Mouse (Mus musculus) embryonic facial prominence, embryonic 11.5 days (tissue): ENCODE measurements around the gene Efemp2. TPM values are rescaled to one million over a fixed set of nuclear protein-coding genes. Genes with fewer than 3 reads are reported as not detected.

Experiments
- ATAC-seq: fragments of 200-750 bp; cut with Nextera tagmentation; replicated peaks from 2 replicates; pipeline ENCODE4 v1.8.0; 2017; ENCODE audit warnings: low read depth; ENCODE audit not compliant: insufficient number of reproducible peaks, low FRiP score, low TSS enrichment
- DNase-seq: peaks from one replicate; pipeline ENCODE4 v3.0.0-alpha.2; 2015; ENCODE audit warnings: low spot score
- H3K27ac ChIP-seq: fragments of 300-500 bp; sonication (generic); replicated peaks from 2 replicates; pipeline ENCODE4 v1.5.1; 2014; ENCODE audit warnings: mild to moderate bottlenecking, low read depth, low read length, control low read depth
- H3K27me3 ChIP-seq: fragments of 300-500 bp; sonication (generic); 2 replicates; pipeline ENCODE4 v1.6.1; 2014; ENCODE audit warnings: mild to moderate bottlenecking, low read length, moderate library complexity, mixed read lengths; ENCODE audit not compliant: control insufficient read depth, insufficient read depth
- H3K36me3 ChIP-seq: fragments of 300-500 bp; sonication (generic); replicated peaks from 2 replicates; pipeline ENCODE4 v1.6.1; 2014; ENCODE audit warnings: low read depth, mild to moderate bottlenecking, low read length, moderate library complexity, mixed read lengths; ENCODE audit not compliant: control insufficient read depth, insufficient read depth
- H3K4me1 ChIP-seq: fragments of 300-500 bp; sonication (generic); 2 replicates; pipeline ENCODE4 v1.6.1; 2014; ENCODE audit warnings: low read length, mixed read lengths; ENCODE audit not compliant: control insufficient read depth, insufficient read depth
- H3K4me2 ChIP-seq: fragments of 300-500 bp; sonication (generic); 2 replicates; pipeline ENCODE4 v1.6.1; 2014; ENCODE audit warnings: low read depth, mild to moderate bottlenecking, control low read depth, low read length, moderate library complexity
- H3K4me3 ChIP-seq: fragments of 300-500 bp; sonication (generic); 2 replicates; pipeline ENCODE4 v1.5.1; 2014; ENCODE audit warnings: low read depth, low read length, control low read depth
- H3K9ac ChIP-seq: fragments of 300-500 bp; sonication (generic); replicated peaks from 2 replicates; pipeline ENCODE4 v1.6.1; 2014; ENCODE audit warnings: mild to moderate bottlenecking, control low read depth, low read length
- H3K9me3 ChIP-seq: fragments of 300-500 bp; sonication (generic); replicated peaks from 2 replicates; pipeline ENCODE4 v1.6.1; 2016; ENCODE audit warnings: mild to moderate bottlenecking, low read length, inconsistent platforms, mixed read lengths; ENCODE audit not compliant: control insufficient read depth
- WGBS: fragments of 180-500 bp; shearing (Covaris S2); extraction: QIAGEN DNeasy Blood & Tissue Kit; methylation state at CpG from one replicate; pipeline ENCODE4 v1.1.7; 2014; 5-methylcytosine and 5-hydroxymethylcytosine counted together
- polyA plus RNA-seq: library from polyadenylated mRNA; unstranded; fragments of >200 nt; fragmentation: Nextera tagmentation; extraction: Ambion mirVana; gene quantifications from 2 replicates; pipeline ENCODE4 v1.2.1, GENCODE M21; 2014

The Efemp2 gene
- 80.9 and 91.9 TPM in 2 replicates for polyA plus RNA-seq

- ATAC-seq (peak; percentile 41; the same call in 1 of the 2 replicates), DNase-seq (peak; percentile 83)
- Histone ChIP-seq H3K27ac (peak within 1 kb of the TSS; percentile 82), H3K4me2 (peak within 1 kb of the TSS; percentile 79), H3K36me3 (no peaks in the 10 kb centered on the region), H3K4me1 (no peaks in the 10 kb centered on the region), H3K9ac (peak within 1 kb of the TSS; percentile 86), H3K9me3 (no peaks in the 10 kb centered on the region), H3K4me3 (peak within 1 kb of the TSS; percentile 67), H3K27me3 (no peaks in the 10 kb centered on the region)
- WGBS: 1% methylated on average over 22 of the region's 22 CpGs
Observed at GRCm38 (mm10) chr19:5473720-5474119, at the start of gene Efemp2. Gene Efemp2 (plus strand): TSS chr19:5473954.

DNA sequence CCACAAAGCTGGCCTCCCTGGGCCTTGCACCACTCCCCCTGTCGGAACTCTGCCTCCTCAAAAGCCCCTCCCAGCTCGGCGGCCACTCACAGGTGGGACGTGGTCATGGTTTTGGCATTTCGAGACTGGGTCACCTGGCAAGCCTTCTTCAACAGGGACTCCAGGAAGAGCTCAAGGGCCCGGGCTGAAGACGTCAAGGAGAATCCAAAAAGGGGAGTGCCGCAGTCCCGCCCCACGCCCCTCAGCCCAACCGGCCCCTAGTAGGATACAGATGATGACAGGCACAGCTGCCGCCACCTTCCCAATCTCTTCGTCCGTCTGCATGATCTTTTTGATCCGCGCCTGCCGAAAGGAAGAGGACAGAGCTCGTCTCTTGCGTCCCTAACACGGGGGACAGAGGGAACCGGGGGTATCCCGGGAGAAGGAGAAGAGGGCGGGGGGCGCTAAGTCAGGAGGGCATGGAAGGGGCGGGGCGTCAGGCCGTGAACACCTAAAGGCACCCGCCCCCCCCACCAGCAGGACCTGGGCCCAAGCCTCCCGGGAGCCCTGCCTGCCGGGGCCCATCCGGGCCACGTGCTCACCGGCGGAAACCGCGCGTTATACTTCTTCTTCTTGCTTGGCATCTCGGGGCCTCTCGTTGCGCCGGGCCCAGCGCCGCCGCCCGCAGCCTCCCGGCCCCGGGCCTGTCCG lies 49.5 kb upstream of the Efemp2 start:
- peak overlapping the region; percentile 76 for H3K4me3 ChIP-seq
- peak overlapping the region; percentile 84 for H3K4me2 ChIP-seq
- H3K9me3 ChIP-seq: no peaks in the 10 kb centered on the region
- peaks cover 13% of the 10 kb centered on the region for H3K4me1 ChIP-seq
- H3K27me3 ChIP-seq: no peaks in the 10 kb centered on the region
- DNase-seq: peak; percentile 79
- ATAC-seq: peak; percentile 67
- peaks cover 6% of the 10 kb centered on the region for H3K36me3 ChIP-seq
- H3K9ac ChIP-seq: peak overlapping the region; percentile 94
- peak overlapping the region; percentile 86 for H3K27ac ChIP-seq
- under 1% methylated on average over 32 of the region's 48 CpGs for WGBS

DNA sequence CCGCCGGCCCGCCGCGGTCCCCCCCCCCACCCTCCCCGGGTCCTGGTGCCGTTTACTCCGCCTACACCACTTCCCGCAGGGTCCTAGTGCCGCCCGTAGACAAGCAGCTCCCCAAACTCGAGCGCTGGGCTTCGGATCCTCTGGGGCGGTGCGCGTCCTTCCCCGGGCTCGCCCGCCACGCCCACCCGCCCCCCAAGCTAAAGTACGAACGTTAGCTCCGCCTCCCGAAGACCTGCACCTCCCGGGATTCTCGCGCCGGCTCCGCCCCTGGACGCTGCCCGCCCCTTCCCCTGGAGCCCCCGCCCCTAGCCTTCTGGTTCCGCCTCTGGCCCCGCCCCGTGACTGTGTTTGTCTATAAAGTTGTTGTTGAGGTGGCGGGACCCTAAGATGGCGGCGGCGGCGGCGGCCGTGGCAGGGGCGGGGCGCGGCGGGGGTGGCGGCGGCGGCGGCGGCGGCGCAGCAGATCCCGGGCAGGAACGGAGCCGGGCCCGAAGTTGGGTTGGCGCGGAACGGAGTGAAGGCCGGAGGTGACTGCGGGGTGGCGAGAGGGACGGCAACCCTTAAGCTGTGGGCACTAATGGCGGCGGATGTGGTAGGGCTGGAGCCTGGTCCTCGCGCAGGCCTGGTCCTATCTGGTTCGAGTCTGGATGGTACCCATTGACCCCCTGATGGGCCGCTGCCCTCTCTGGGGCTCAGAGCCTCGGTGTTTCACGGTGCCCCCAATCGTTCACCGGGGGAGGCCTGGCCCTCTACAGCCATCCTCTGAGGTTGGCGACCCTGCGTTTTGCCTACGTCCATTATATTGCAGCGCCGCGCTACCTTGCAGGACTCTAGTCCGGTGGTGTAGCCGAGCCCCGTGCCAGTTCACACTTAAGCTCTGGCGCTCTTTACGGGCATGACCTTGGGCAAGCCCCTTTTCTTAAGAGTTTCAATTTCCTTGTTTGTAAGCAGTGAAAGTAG lies 48.7 kb upstream of the Efemp2 start, which contains the start of the genes Drap1 and AI837181:
Drap1 (minus strand) TSS at position 198 of the 960 bp plus-strand sequence.
AI837181 (plus strand) TSS at position 363 of the 960 bp plus-strand sequence.
- WGBS: under 1% methylated on average over 63 of the region's 87 CpGs
- H3K9me3 ChIP-seq: no peaks in the 10 kb centered on the region

GRCm38 (mm10) chr19:5425906-5426565 lies 47.7 kb upstream of the Efemp2 start:
- H3K36me3 ChIP-seq: peaks cover 6% of the 10 kb centered on the region
- ATAC-seq: no peak
- H3K9me3 ChIP-seq: no peaks in the 10 kb centered on the region
- H3K9ac ChIP-seq: peak overlapping the region; percentile 94
- peak overlapping the region; percentile 82 for H3K4me2 ChIP-seq
- 90% methylated on average over 18 of the region's 18 CpGs for WGBS
- no peaks in the 10 kb centered on the region for H3K27me3 ChIP-seq
- no peak for DNase-seq
- peak overlapping the region; percentile 76 for H3K4me3 ChIP-seq
- H3K4me1 ChIP-seq: peaks cover 13% of the 10 kb centered on the region
- H3K27ac ChIP-seq: no peak overlapping the region

More for the DNA sequence above, 48.7 kb upstream of the Efemp2 start, which contains the start of the genes Drap1 and AI837181:
- peaks cover 6% of the 10 kb centered on the region for H3K36me3 ChIP-seq
- H3K27me3 ChIP-seq: no peaks in the 10 kb centered on the region
- H3K4me2 ChIP-seq: peak within 1 kb of the TSS; percentile 84
- peak; percentile 88 for ATAC-seq
- peak within 1 kb of the TSS; percentile 86 for H3K27ac ChIP-seq
- H3K4me1 ChIP-seq: peaks cover 13% of the 10 kb centered on the region
- peak within 1 kb of the TSS; percentile 94 for H3K9ac ChIP-seq
- DNase-seq: peak; percentile 97
- H3K4me3 ChIP-seq: peak within 1 kb of the TSS; percentile 76

- H3K27ac ChIP-seq: no peak overlapping the region
- WGBS: 91% methylated on average over 13 of the region's 13 CpGs
- H3K36me3 ChIP-seq: peaks cover 6% of the 10 kb centered on the region
- H3K4me1 ChIP-seq: peaks cover 13% of the 10 kb centered on the region
- no peaks in the 10 kb centered on the region for H3K9me3 ChIP-seq
- no peaks in the 10 kb centered on the region for H3K27me3 ChIP-seq
- ATAC-seq (no peak), DNase-seq (no peak)
- no peak overlapping the region for H3K4me3 ChIP-seq
- no peak overlapping the region for H3K9ac ChIP-seq
- H3K4me2 ChIP-seq: no peak overlapping the region
Observed at GRCm38 (mm10) chr19:5426640-5427290, 47.0 kb upstream of the Efemp2 start.

GRCm38 (mm10) chr19:5428083-5428482 lies 45.7 kb upstream of the Efemp2 start:
- Histone ChIP-seq H3K9me3 (no peaks in the 10 kb centered on the region), H3K27me3 (no peaks in the 10 kb centered on the region), H3K4me2 (no peak overlapping the region), H3K36me3 (peaks cover 4% of the 10 kb centered on the region), H3K27ac (no peak overlapping the region), H3K4me3 (no peak overlapping the region), H3K9ac (no peak overlapping the region), H3K4me1 (peaks cover 12% of the 10 kb centered on the region)
- WGBS: 87% methylated on average over 2 of the region's 2 CpGs
- no peak for ATAC-seq
- peak; percentile 70 for DNase-seq

DNA sequence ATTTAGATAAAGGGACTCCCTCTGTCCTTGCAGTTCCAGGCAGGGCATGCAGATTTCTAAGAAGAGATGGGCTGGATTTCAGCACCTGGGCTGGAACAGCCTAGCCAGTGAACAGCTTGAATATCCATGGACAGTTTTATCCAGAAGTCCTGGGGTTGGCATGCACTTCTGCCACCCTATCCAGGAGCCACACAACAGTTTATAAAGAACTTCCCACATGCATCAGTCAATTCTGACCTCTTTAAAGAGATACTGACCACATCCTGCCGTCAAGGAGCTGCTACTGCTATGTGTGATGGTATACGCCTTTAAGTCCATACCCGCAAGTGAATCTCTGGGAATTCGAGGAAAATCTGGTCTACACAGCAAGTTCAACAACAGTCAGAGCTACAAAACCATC lies 44.5 kb upstream of the Efemp2 start:
- ATAC-seq (no peak), DNase-seq (no peak)
- WGBS: 89% methylated on average over 4 of the region's 4 CpGs
- Histone ChIP-seq H3K36me3 (peaks cover 3% of the 10 kb centered on the region; the same call in 1 of the 2 replicates), H3K9me3 (no peaks in the 10 kb centered on the region), H3K4me3 (no peak overlapping the region), H3K27ac (no peak overlapping the region), H3K4me2 (no peak overlapping the region), H3K9ac (no peak overlapping the region), H3K4me1 (peaks cover 10% of the 10 kb centered on the region; the same call in 1 of the 2 replicates), H3K27me3 (no peaks in the 10 kb centered on the region)
